Mouse (Mus musculus) left cerebral cortex, adult 11 months (tissue): ENCODE measurements around the gene Abca2.

Source experiments
- DNase-seq: peaks from one replicate; pipeline ENCODE4 v3.0.0; 2022; ENCODE audit warnings: low spot score

Abca2 gene

GRCm38 (mm10) chr2:25460551-25461309, 32.2 kb downstream of the Abca2 start, which contains the start of gene Paxx:
Gene Paxx (minus strand): TSS chr2:25461094.
- DNase-seq = peak; percentile 93

GRCm38 (mm10) chr2:25461407-25461806, 32.9 kb downstream of the Abca2 start:
- DNase-seq = no peak

DNA sequence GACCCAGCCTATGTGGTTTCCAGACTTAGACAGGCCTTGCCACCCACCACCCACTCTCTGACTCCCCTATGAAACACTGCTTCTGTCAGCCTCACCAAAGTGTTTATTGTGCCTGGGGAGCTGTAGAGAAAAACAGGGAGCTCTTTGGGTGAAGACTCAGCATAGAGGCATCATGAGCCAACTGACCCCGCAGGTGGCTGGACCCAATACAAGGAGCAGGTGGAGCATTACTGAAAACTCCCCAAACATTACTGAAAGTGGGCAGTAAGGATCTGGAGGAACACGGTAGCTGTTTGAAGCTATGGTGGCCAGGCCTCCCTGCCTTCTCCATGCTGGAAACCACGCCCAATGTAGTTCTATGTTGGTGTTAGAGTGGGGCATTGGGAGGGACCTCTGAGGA, 35.1 kb downstream of the Abca2 start:
- DNase-seq = no peak

DNA sequence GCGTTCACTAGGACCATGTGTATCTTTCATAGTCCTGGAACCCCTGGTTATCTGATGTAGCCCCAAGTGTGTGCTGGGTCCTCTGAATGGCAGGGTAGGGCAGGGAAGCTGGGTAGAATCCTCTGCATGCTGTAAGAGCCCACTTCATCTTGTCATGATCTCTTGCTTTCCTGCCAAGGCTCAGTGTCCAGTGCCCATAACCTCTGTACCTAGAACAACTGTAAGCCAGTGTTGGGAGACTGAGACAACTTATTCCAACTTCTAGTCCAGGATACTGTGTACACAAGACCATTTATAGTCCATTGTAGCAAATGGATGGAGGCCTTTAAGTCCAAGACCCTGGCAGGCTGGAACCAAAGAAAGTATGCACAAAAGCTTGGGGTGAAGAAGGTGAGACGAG, 36.8 kb downstream of the Abca2 start:
- no peak for DNase-seq

GRCm38 (mm10) chr2:25465816-25466635, 37.5 kb downstream of the Abca2 start:
- no peak for DNase-seq

DNA sequence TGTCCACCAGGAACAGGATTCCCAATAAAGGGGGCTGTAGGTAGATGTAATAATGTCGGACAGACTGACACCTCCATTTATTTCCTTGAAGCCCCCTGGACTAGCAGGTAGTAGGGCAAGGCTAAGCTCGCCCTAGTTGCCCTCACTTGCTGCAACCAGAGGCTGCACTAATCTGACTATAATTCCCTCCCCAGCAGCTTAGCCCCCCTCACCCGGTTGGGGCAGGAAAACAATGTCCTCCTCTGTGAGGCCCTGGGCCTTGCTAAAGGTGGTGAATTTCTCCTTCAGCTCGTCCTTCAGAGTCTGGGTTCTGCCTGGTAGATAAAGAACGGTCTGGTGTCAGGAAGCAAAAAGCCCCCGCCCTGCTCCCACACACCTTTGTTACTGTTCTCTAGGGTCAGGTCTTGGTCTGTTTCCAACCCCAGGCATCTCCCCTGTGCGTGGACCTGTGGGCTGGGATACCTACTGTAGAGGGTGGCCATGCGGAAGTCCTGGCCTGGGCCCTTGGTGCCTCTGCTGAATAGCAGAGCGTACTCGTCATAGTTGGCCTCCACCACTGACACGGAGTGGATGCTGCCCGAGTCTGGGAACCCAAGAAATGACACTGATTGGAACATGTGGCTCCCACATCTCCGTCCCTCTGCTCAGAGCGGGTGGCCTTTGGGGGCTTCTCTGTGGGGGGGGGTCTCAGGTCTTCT, 39.3 kb downstream of the Abca2 start:
- DNase-seq = no peak

DNA sequence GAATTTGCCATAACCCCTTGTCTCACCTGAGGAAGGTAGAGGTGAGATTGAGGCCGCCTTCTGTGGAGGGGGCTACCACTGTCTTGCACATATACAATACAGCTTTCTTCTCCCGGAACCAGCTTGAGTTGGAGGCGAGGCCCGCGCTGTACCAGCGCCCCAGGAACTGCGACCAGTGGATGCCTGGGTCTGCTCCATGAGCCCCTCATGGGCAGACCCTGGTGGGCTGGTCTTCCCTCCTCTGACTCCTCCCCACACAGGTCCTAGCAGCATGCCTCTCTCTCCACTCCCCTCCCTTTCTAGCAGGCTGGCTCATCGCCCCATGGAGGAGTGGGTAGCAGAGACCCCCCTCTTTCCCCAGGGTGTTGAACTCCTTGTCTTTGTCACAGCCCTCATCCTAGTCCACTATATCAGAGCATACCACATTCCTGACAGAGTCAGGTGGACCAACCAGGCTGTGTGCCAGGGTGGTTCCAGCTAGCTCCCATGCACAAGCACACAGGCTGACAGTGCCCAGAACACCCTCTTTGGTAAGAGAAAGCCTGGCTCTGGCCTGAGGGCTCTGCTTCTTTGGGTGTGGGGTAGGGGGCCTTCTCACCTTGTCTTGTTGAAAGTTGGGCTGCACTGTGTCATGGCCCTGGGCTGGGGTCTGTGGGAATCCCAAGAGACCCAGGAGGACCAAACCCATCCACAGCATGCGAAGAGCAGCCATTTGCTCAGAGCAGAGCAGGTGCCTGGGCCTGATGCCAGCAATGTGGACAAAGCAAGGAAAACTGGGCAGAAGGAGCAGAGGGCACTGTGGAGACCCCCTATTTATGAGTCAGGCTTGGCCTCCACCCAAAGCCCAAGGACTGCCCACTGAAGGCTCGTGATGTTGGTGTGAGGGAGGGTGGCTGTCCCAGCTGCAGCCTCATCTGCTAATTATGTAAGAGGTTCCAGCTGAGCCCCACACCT, 40.7 kb downstream of the Abca2 start:
- DNase-seq = peak; percentile 55

GRCm38 (mm10) chr2:25469969-25470368, 41.5 kb downstream of the Abca2 start, which contains the start of gene Ptgds:
Gene Ptgds (minus strand): TSS chr2:25470046.
- no peak for DNase-seq

- no peak for DNase-seq
Observed at GRCm38 (mm10) chr2:25472550-25472949, 44.0 kb downstream of the Abca2 start.

DNA sequence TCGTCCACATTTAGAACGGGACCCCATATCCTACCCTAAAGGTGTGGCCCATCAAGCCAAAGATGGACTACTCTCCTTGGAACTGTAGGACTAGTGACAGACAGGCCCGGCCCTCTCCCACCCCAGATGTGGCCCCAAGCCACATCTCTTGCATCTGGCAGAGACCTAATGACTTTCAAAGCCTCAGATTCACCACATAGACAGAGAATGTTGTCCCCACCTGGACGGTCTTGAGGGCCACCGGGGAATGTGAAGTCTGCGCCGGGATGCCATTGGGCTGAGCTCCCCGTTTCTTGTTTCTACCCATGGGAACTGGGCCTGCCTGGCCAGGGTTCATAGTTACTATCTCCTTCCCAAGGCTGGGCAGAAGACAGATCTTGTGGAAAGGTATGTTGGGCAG, 49.0 kb downstream of the Abca2 start:
- DNase-seq = no peak

- DNase-seq = peak; percentile 63
Observed at GRCm38 (mm10) chr2:25477967-25478675, 49.6 kb downstream of the Abca2 start.

- DNase-seq = no peak
Observed at GRCm38 (mm10) chr2:25479551-25480311, 51.2 kb downstream of the Abca2 start.

GRCm38 (mm10) chr2:25480541-25480940, 52.0 kb downstream of the Abca2 start:
- no peak for DNase-seq

GRCm38 (mm10) chr2:25482969-25483368, 54.5 kb downstream of the Abca2 start:
- DNase-seq = no peak

GRCm38 (mm10) chr2:25484901-25485647, 56.6 kb downstream of the Abca2 start:
- no peak for DNase-seq

DNA sequence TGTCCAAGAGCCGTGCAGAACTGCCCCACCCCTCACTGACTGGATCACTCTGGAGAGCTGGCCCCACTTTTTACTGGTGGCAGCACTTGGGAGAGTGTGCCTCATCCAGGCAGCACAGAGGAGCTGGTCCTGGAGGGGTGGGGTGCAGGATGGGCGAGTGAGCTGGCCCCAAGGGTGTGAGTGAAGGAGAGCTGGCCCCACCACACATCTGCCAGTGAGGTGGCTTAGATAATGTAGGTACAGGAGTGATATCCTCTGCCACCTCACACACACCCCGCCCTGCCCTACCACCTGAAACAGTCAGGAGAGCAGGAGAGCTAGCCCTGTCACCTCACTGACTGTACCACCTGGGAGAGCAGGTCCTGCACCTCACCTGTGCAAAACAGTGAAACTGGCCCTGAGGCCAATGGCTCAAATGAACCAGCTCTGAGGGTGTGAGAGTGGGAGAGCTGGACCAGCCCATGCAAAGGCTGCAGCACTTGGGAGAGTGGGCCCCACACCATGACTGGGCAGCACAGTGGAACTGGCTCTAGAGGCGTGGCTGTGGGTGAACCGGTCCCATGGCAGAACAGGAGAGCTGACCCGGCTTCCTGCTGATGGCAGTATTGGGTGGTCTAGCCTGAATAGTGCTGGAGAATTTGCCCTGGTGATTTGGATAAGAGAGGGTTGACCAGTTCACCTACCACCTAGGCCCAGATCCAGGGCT, 59.6 kb downstream of the Abca2 start:
- DNase-seq = no peak

- no peak for DNase-seq
Observed at GRCm38 (mm10) chr2:25488671-25489068, 60.2 kb downstream of the Abca2 start.

GRCm38 (mm10) chr2:25492988-25493387, 64.5 kb downstream of the Abca2 start:
- no peak for DNase-seq
